Mouse (Mus musculus) adipose tissue, adult 10 weeks (tissue): Measurements from ENCODE around the gene Bicd2. TPM values are rescaled to one million over a fixed set of nuclear protein-coding genes. Genes with fewer than 3 reads are reported as not detected.

ENCODE experiments used
- polyA plus RNA-seq: library from polyadenylated mRNA; stranded (reverse); fragments of 350-450 nt; fragmentation: Illumina TruSeq; extraction: RNeasy Lipid Tissue Mini Kit (QIAGEN cat#74804); gene quantifications from one replicate; pipeline ENCODE4 v1.2.3, GENCODE M21; 2014; ENCODE audit warnings: low read depth, low replicate concordance

Bicd2 gene
- polyA plus RNA-seq, result 22.7 TPM

DNA sequence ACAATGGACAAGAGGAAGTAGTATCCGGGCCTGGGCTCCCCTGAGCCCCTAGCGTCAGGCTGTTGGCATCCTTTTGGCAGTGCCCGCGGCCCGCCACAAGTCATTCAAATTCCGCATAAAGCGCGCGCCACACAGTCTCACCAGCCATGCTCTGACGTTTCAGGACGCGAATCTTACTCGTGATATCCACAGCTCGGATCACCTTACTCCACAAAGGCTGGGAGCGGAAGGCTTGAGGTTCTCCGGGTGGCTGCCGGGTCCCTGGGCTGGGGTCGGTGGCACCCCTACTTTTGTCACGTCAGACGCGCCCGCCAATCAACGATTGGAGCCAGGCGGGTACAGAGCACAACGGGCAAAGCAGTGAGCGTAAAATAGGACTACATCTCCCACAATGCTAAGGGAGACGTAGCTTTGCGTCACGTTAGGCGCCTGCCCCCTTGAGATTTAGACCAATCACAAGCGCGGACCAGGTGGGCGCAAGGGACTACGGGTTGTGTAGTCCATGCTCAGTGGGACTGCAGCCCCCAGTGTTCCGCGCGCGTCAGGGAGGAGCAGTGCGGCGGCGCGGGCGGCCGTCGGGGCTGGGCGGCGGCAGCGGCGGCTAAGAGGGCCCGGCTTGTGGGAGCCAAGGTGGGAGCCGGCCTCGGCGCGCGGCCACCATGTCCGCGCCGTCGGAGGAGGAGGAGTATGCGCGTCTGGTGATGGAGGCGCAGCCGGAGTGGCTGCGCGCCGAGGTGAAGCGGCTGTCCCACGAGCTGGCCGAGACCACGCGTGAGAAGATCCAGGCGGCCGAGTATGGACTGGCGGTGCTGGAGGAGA is at the start of gene Bicd2:
Gene Bicd2 (plus strand): TSS at position 574 of the 819 bp plus-strand sequence.

DNA sequence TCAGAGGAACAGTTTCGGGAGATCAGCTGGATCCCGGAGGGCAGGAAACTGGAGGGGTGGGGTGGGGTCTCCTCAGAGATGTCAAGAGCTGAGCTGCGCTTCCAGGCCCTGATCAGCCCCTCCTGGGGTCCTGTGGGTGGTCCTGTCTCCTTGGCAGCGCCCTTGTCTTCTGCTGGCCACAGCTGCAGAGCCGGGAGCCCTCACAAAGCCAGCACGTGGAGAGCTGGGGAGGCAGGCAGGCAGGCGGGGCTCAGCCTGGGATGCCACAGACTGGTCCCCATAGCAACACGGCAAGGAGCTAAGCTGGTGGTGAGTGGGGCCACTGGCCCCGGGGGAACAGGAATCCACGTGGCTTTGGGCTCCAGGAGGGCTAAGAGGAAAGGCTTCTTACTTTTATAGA is 21.3 kb upstream of the Bicd2 start, which contains the start of gene Fgd3:
Gene Fgd3 (minus strand): TSS at position 272 of the 400 bp plus-strand sequence.

DNA sequence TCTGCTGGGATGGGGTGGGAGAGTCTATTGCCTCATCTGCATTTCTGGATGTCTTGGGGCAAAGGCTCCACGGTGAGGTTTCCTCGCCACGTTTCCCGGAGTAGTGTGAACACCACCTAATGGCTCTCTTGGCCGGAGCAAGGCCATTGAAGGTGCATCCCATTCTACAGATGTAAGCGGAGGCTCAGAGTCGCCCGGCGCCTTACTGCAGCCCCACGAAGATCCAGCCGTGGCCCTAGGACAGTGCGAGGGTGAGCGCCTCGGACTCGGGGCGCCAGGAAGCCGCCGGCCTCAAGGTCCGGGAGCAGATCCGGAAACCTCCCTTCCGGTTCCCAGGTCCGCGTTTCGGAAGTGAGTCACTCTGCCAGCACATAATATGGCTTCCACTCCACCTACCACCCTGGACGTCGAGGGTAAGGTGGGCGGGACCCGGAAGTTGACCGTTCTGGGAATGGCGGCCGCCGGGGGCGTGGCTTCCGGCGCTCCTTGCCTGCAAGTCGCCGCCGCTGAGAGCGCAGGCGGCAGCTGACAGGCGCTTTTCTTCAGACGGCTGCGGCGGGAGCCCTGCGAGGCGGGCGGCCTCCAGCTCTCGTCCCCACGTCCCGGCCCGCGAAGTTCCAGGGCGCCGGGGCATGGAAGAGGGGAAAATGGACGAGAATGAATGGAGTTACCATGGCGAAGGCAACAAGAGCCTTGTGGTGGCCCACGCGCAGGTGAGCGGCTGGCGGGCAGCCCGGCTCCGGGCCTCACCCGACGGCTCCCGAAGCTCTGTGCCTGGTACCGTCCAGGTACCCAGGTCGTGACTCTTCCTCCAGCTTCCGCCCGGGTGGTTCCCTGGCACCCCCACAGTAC is 79.6 kb downstream of the Bicd2 start, which contains the start of gene Ippk:
Gene Ippk (plus strand): TSS at position 496 of the 852 bp plus-strand sequence.

Other genes starting within 250 kb of the Bicd2 start
- 15.7 TPM for gene Wnk2, start 193.6 kb upstream of the Bicd2 start, polyA plus RNA-seq
- 54.3 TPM for gene Ninj1, start 154.1 kb upstream of the Bicd2 start, polyA plus RNA-seq
- gene Card19, start 125.5 kb upstream of the Bicd2 start, polyA plus RNA-seq, result 50.8 TPM
- 8.1 TPM for gene Susd3, start 92.9 kb upstream of the Bicd2 start, polyA plus RNA-seq
- 3.0 TPM for gene Fgd3, start 21.3 kb upstream of the Bicd2 start, polyA plus RNA-seq
- gene Ippk, start 79.7 kb downstream of the Bicd2 start, polyA plus RNA-seq, result 14.9 TPM
- gene Tes3-ps, start 151.7 kb downstream of the Bicd2 start, polyA plus RNA-seq, result 0.12 TPM
- 15.4 TPM for gene Ecm2, start 163.2 kb downstream of the Bicd2 start, polyA plus RNA-seq
- 22.3 TPM for gene Aspn, start 202.9 kb downstream of the Bicd2 start, polyA plus RNA-seq
- 5.0 TPM for gene Omd, start 240.9 kb downstream of the Bicd2 start, polyA plus RNA-seq